Comparison of ENCODE assay signal across 7 mouse cellular contexts in the genomic region with DNA sequence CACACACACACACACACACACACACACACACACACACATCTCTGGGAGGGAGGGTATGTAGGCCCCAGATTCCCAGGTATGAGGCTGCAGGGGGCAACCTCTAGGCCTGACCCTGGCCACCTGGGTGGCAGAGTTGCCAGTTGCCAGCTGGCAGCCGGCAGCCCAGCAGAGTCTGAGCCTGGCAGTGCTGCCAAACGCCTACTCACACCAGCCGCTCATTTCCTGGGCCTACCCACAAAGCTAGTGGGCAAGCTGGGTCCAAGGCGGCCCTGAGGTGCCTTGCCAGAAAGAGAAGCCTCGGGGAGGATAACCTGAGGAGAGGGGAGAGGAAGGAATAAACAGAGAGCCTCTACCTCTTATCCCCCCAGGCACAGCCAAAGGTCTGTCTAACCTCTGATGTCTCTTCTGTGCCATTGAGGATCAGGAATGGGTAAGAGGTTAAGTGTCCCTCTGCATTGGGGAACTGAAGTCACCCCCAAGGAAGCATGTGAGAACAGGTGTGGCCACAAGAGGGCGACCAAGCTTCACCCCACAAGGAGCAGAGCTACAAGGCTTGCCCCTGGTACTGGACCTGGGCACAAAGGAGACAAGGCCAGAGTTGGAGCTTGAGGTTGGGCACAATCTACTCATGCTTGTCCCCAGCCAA.
DNase-seq lines count a peak whose midpoint lies in the region; ATAC-seq lines count a peak whose summit lies in the region.

No protein-coding gene starts in this region.

- H3K27ac ChIP-seq in forebrain, embryonic 14.5 days (ENCODE audit: low read depth, low read length), result peak overlapping the region; percentile 33; the same call in 1 of the 2 replicates
- peak overlapping the region; percentile 30 for H3K27ac ChIP-seq in hindbrain, embryonic 13.5 days
- no peak overlapping the region for H3K27ac ChIP-seq in midbrain, embryonic 12.5 days (replicated peaks)

- peak; percentile 10 for DNase-seq in T-cell, adult 2 months (ENCODE audit: low spot score)
- peak; percentile 28 for DNase-seq in c-Kit-positive CD71-positive TER-119-positive erythroid progenitor cells, embryonic 14.5 days (ENCODE audit: low spot score)
- peak; percentile 82 for DNase-seq in forebrain, embryonic 14.5 days (ENCODE audit: low spot score)
- DNase-seq in left cerebral cortex, adult 9 months (ENCODE audit: low spot score in 2 of 2), result peak; percentile 38 to 86
- DNase-seq in spleen, adult 18-20 months, result peak; percentile 15 to 58

- no peak overlapping the region for H3K9ac ChIP-seq in forebrain, embryonic 14.5 days (ENCODE audit: low read length)
- H3K9ac ChIP-seq in hindbrain, embryonic 13.5 days, result no peak overlapping the region
- H3K9ac ChIP-seq in midbrain, embryonic 12.5 days (replicated peaks), result no peak overlapping the region

- 41% methylated on average over 6 of the region's 6 CpGs for WGBS in forebrain, embryonic 14.5 days
- 47% methylated on average over 6 of the region's 6 CpGs for WGBS in hindbrain, embryonic 13.5 days
- WGBS in midbrain, embryonic 12.5 days, result 42% methylated on average over 6 of the region's 6 CpGs

- no peak overlapping the region for H3K4me2 ChIP-seq in forebrain, embryonic 14.5 days (ENCODE audit: low read length)
- no peak overlapping the region for H3K4me2 ChIP-seq in hindbrain, embryonic 13.5 days
- no peak overlapping the region for H3K4me2 ChIP-seq in midbrain, embryonic 12.5 days (replicated peaks)

- no peaks in the 10 kb centered on the region for H3K36me3 ChIP-seq in forebrain, embryonic 14.5 days (ENCODE audit: control insufficient read depth, insufficient read depth, low read length)
- no peaks in the 10 kb centered on the region for H3K36me3 ChIP-seq in hindbrain, embryonic 13.5 days
- no peaks in the 10 kb centered on the region for H3K36me3 ChIP-seq in midbrain, embryonic 12.5 days

- no peaks in the 10 kb centered on the region for H3K9me3 ChIP-seq in forebrain, embryonic 14.5 days (replicated peaks; ENCODE audit: control insufficient read depth, low read length)
- no peaks in the 10 kb centered on the region for H3K9me3 ChIP-seq in hindbrain, embryonic 13.5 days
- no peaks in the 10 kb centered on the region for H3K9me3 ChIP-seq in midbrain, embryonic 12.5 days

- peak; percentile 50 for ATAC-seq in forebrain, embryonic 14.5 days
- ATAC-seq in hindbrain, embryonic 13.5 days (ENCODE audit: low FRiP score), result 0 out of 2 replicates have a peak, but pooled peaks have one; percentile 25
- ATAC-seq in midbrain, embryonic 12.5 days (ENCODE audit: low FRiP score, low read depth), result peak; percentile 23; the same call in 1 of the 2 replicates

- no peaks in the 10 kb centered on the region for H3K27me3 ChIP-seq in forebrain, embryonic 14.5 days (replicated peaks; ENCODE audit: control insufficient read depth, insufficient read depth, low read length)
- peaks cover 15% of the 10 kb centered on the region; the same call in 1 of the 2 replicates for H3K27me3 ChIP-seq in hindbrain, embryonic 13.5 days
- H3K27me3 ChIP-seq in midbrain, embryonic 12.5 days, result peaks cover 11% of the 10 kb centered on the region; the same call in 1 of the 2 replicates

- H3K4me3 ChIP-seq in forebrain, embryonic 14.5 days (ENCODE audit: low read depth, low read length), result no peak overlapping the region
- H3K4me3 ChIP-seq in hindbrain, embryonic 13.5 days, result no peak overlapping the region
- no peak overlapping the region for H3K4me3 ChIP-seq in midbrain, embryonic 12.5 days

- H3K4me1 ChIP-seq in forebrain, embryonic 14.5 days (ENCODE audit: control insufficient read depth, insufficient read depth, low read length), result peaks cover 15% of the 10 kb centered on the region
- peaks cover 47% of the 10 kb centered on the region for H3K4me1 ChIP-seq in hindbrain, embryonic 13.5 days (replicated peaks)
- peaks cover 16% of the 10 kb centered on the region; the same call in 1 of the 2 replicates for H3K4me1 ChIP-seq in midbrain, embryonic 12.5 days

Comparison
In these comparisons a context has a peak if more than half of its experiments do, and no peak if none do; other contexts are left out.
1. DNase-seq: peak in every context shown above with its lines; median percentile 82 in forebrain, embryonic 14.5 days; 62 in left cerebral cortex, adult 9 months; 36 in spleen, adult 18-20 months; 28 in c-Kit-positive CD71-positive TER-119-positive erythroid progenitor cells, embryonic 14.5 days; 10 in T-cell, adult 2 months.